Mouse (Mus musculus) small intestine, adult 10 weeks (tissue): ENCODE measurements around the gene Acvrl1. TPM values are rescaled to one million over a fixed set of nuclear protein-coding genes. Genes with fewer than 3 reads are reported as not detected.

Experiments used
- polyA plus RNA-seq: library from polyadenylated mRNA; stranded (reverse); fragments of 350-450 nt; fragmentation: Illumina TruSeq; extraction: RNeasy Lipid Tissue Mini Kit (QIAGEN cat#74804); gene quantifications from one replicate; pipeline ENCODE4 v1.2.3, GENCODE M21; 2014; ENCODE audit warnings: low replicate concordance

Acvrl1 gene
- polyA plus RNA-seq, result 0.59 TPM

DNA sequence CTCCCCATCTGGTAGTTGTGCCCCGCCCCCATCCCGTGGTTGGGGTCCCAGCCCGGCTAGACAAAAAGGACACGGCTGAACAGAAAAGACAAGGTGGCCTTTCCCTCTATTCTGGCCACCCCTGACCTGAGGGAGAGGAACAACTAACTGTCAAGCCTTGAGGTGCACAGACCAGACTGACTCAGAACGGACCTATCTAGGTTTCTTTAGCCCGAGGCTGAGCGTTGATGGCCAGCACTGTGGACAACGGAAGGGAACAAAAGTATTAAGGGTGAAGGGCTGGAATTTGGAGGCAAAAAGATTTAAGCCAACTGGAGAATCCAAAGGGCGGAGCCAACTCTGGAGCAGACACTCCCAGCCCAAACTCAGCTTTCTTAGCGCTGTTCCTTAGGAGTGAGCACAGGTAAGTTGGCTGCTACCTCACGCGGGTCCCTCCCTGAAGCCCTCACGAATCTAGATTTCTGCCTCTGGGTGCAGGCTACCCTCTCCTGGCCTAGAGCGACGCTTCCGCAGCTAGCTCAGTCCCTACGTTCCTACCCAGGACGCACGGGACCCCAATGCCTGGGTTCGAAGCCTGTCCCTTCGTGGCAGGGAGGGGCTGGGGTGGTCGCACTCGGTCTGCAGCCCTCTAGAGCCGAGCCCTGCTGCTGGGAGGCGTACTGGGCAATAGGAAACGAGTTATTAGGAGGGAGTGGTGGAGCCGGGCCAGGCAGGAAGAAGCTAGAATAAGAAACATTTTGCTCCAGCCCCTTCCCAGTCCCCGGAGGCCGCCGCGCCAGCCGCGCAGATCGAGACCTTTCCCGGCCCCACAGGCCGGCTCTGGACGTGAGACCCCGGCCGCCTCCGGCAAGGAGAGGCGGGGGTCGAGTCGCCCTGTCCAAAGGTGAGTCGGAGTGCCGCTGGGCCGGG, at the start of gene Acvrl1:
Acvrl1 (plus strand) TSS at position 342 of the 909 bp plus-strand sequence.

DNA sequence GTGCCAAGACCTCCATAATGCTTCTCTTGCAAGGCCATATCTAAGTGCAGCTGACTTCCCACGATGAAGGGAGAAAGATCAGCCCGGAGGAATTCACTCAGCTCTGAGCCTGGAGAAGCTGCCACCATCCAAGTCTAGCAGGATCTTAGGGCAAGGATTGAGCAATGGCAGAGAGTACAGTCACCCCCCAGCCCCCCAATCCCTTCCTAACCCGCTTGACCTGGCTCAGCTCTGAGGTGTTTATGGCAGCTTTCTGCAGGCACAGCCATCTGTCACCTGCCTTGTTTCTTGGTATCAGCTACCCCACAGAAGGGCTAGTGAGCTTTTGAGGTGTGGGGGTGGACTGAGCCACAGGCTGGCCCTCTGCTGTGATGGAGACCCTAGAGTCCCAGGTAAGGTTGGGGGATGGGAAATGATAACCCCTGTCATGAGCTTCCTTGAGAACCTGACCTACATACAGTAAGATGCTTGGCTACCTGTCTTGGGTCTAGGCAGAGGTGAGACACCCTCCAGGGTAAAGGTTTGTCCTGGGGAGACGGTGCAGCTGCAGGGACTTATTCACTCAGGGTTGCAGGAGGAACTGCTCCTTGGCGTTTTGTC, 12.7 kb upstream of the Acvrl1 start, which contains the start of gene Ankrd33:
Ankrd33 (plus strand) TSS at position 245 of the 600 bp plus-strand sequence.

GRCm38 (mm10) chr15:101173421-101174211, 45.3 kb downstream of the Acvrl1 start, which contains the start of gene Acvr1b:
Gene Acvr1b, plus strand, starts transcription at chr15:101174067.

Other genes starting within 250 kb of the Acvrl1 start
- not detected for gene Gm47841, start 81.1 kb upstream of the Acvrl1 start, polyA plus RNA-seq
- 0.30 TPM for gene Fignl2, start 50.0 kb upstream of the Acvrl1 start, polyA plus RNA-seq
- not detected for gene Ankrd33, start 12.8 kb upstream of the Acvrl1 start, polyA plus RNA-seq
- gene Acvr1b, start 45.5 kb downstream of the Acvrl1 start, polyA plus RNA-seq, result 17.5 TPM
- not detected for gene Grasp, start 95.7 kb downstream of the Acvrl1 start, polyA plus RNA-seq
- 1.6 TPM for gene Nr4a1, start 125.7 kb downstream of the Acvrl1 start, polyA plus RNA-seq
- not detected for gene Atg101, start 155.8 kb downstream of the Acvrl1 start, polyA plus RNA-seq
- gene 6030408B16Rik, start 164.7 kb downstream of the Acvrl1 start, polyA plus RNA-seq, result not detected
- not detected for gene Krt80, start 241.6 kb downstream of the Acvrl1 start, polyA plus RNA-seq